In genomic region chr4:8341928-8342327, GRCm38 (mm10) we compare ENCODE assay signal across 17 mouse cellular contexts.
"Had no signal": no experiment of that assay in that cellular context is flagged by ENCODE, and none has a peak within 500 bp of the region (broad histone marks: within the 10 kb centered on the region; RNA-seq: fewer than 3 reads in every experiment).

No protein-coding gene starts in this region.

- H3K4me1 ChIP-seq: lung, embryonic 15.5 days; megakaryocyte, embryonic 14.5 days; midbrain, embryonic 13.5 days; midbrain, embryonic 15.5 days; neural tube, embryonic 12.5 days; stomach, embryonic 15.5 days had no signal

- H3K4me3 ChIP-seq: lung, embryonic 15.5 days; megakaryocyte, embryonic 14.5 days; midbrain, embryonic 13.5 days; midbrain, embryonic 15.5 days; neural tube, embryonic 12.5 days; stomach, embryonic 15.5 days had no signal

- H3K9ac ChIP-seq: lung, embryonic 15.5 days; midbrain, embryonic 13.5 days; midbrain, embryonic 15.5 days; neural tube, embryonic 12.5 days; stomach, embryonic 15.5 days had no signal

- H3K27ac ChIP-seq: lung, embryonic 15.5 days; macrophage; midbrain, embryonic 13.5 days; midbrain, embryonic 15.5 days; neural tube, embryonic 12.5 days; stomach, embryonic 15.5 days; stomach, postnatal 0 days had no signal

- H3K9me3 ChIP-seq: lung, embryonic 15.5 days; megakaryocyte, embryonic 14.5 days; midbrain, embryonic 13.5 days; midbrain, embryonic 15.5 days; neural tube, embryonic 12.5 days; stomach, embryonic 15.5 days had no signal

- H3K27me3 ChIP-seq: lung, embryonic 15.5 days; megakaryocyte, embryonic 14.5 days; midbrain, embryonic 13.5 days; midbrain, embryonic 15.5 days; neural tube, embryonic 12.5 days; stomach, embryonic 15.5 days had no signal

- ATAC-seq: lung, postnatal 0 days; midbrain, embryonic 13.5 days; midbrain, embryonic 15.5 days had no signal

- H3K4me2 ChIP-seq: lung, embryonic 15.5 days; midbrain, embryonic 11.5 days; midbrain, embryonic 13.5 days; midbrain, embryonic 15.5 days; neural tube, embryonic 12.5 days; stomach, embryonic 15.5 days had no signal

- DNase-seq: lung, adult 2 months; lung, postnatal 14 days; lung, postnatal 36 days; right cerebral cortex, postnatal 14 days; thymus, adult 2 months; thymus, postnatal 25 days; thymus, postnatal 4 days had no signal

- H3K36me3 ChIP-seq: lung, embryonic 15.5 days; midbrain, embryonic 13.5 days; midbrain, embryonic 15.5 days; neural tube, embryonic 12.5 days; stomach, embryonic 15.5 days had no signal
